Mouse (Mus musculus) layer of hippocampus, adult 11-12 months (tissue): ENCODE data around the gene Slc22a4.

Experiments used
- DNase-seq: peaks from one replicate; pipeline ENCODE4 v3.0.0; 2022; ENCODE audit warnings: low spot score

The Slc22a4 gene

DNA sequence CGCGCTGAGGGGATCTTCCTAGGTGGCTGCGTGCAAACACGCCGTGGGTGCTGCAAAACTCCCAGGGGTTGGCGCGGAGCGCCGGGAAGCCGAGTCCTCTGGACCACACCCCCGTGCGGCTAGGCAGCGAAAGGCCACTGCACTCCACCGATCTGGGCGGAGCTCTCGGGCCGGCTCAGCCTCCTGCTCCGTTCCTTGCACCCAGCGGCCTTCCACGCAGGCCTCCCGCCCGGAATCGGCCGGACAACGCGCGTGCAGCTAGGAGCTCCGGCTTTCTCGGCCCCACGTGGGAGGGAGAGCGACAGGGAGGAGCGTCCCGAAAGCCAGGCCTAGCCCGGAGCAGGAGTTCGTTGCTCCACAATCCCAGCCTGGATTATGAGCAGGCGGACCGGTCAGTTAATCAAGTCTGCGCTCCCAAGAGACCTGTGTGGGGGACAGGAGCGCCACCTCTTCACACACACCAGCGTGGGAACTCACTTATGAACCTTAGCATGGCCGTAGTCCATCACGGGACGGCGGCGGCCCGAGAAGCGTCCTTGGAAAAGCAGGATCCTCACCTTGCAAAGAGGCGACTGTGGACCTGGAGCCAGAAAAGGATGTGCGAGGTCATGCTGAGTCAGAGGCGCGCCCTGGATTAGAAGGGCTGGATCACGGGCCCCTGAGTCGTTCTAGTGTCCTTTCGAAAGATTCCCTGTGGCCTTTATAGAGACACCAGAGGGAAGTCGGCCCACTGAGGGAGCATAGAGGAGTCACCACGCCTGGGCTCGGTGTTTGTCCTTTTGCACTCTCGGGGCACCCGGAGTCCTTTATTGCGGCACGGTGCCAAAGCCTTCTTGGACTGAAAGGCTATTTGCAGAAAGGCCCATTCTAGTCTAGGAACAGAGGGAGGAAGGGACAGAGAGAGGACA is at the start of gene Slc22a4:
Gene Slc22a4 (minus strand): TSS at position 47 of the 908 bp plus-strand sequence.
- peak; percentile 63 for DNase-seq

DNA sequence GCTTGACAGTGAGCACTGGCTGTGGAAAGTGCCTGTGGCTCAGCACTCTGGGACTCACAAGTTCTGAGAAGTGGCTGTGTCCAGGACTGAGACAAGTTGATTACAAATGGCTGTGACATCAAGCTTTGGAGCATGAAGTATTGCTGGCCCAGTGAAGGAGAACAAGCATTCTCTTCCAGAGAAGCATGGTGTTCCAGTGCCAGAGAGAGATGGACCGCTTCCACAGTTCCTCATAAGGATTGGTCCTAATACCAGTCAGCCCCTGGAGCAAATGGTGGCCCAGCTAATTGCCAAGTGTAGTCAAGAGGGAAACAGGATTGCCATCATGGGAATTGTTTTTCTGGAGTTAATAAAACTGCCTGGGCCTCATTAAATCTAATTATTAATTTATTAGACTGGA is 48.2 kb upstream of the Slc22a4 start:
- no peak for DNase-seq

DNA sequence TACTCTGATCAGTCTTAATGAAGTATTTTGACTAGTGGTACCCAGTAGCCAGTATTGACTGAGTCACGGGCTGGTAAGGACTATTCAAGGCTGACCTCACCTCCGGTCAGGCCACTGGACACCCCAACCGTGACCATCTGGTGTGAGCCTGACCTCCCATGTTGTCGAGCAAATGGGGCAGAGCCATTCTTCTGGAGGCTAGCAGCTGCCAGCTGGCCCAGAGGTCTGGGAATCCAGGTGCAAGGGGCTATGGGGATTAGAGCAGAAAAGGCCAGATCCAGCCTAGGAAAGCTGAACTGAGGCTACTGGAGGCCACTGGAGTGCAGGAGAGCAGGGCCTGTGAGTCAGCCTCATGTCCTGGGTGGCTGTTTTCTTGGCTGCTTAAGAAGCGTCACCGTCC is 47.5 kb upstream of the Slc22a4 start:
- no peak for DNase-seq

- DNase-seq, result no peak
Measured at GRCm38 (mm10) chr11:54073291-54073690, 45.4 kb upstream of the Slc22a4 start.

- no peak for DNase-seq
Measured at GRCm38 (mm10) chr11:54071726-54072445, 44.0 kb upstream of the Slc22a4 start.

DNA sequence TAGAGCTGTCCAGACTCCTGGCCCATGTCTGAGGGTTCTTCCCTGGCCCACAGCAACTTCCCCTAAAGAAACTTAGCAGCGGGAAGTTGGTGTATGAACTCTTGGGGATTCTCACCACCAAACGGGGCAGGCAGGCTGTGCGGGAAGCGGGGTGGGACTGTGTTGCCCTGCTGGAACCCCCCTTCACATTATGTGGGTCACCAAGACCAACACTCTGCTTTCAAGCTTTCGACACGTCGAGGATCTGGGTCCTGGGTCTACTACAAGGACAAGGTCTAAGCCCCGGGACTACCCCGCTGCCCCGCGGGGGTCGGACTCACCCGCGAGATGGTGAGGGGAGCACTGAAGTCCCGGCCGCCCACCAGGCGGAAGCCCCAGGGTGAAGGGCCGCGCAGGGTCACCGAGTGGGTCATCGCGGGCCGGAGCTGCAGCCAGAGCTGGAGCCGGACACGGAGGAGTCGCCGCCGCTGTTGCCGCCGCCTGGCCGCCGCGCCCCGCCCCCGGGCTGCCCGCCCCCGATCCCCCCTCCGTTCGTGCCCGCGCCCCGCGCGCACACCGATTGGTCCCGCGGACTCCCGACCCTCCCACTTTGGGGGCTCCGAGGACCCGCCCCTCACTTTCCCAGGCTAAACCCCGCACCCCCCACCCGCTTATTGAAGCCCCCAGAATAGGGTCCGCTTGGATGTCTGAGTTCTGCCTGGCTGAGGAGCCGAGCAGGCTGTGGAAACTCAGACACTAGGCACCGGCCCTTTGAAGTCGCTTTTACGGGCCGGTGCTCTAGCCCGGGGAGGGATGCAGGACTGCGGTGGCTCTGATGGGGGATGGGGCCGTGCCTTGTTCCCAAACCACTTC is 40.9 kb upstream of the Slc22a4 start, which contains the start of gene Pdlim4:
Gene Pdlim4 (minus strand): TSS at position 495 of the 852 bp plus-strand sequence.
- no peak for DNase-seq

GRCm38 (mm10) chr11:54067996-54068519 is 40.2 kb upstream of the Slc22a4 start:
- no peak for DNase-seq

- no peak for DNase-seq
Measured at GRCm38 (mm10) chr11:54067318-54067995, 39.6 kb upstream of the Slc22a4 start.

- DNase-seq, result no peak
Measured at GRCm38 (mm10) chr11:54066400-54066799, 38.5 kb upstream of the Slc22a4 start.

DNA sequence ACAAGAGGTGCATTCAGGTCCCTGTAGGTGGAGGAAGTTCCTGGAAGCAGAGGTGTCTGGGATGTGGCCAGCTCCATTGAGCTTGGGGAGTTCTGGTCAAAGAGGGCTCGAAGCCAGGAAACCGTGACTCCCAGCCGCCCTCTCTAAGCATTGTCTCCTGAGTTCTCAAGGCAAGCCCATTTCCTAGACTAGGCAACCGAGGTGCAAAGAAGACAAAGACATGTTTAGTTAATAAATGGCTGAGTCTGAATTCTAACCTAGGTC is 38.0 kb upstream of the Slc22a4 start:
- DNase-seq, result no peak

DNA sequence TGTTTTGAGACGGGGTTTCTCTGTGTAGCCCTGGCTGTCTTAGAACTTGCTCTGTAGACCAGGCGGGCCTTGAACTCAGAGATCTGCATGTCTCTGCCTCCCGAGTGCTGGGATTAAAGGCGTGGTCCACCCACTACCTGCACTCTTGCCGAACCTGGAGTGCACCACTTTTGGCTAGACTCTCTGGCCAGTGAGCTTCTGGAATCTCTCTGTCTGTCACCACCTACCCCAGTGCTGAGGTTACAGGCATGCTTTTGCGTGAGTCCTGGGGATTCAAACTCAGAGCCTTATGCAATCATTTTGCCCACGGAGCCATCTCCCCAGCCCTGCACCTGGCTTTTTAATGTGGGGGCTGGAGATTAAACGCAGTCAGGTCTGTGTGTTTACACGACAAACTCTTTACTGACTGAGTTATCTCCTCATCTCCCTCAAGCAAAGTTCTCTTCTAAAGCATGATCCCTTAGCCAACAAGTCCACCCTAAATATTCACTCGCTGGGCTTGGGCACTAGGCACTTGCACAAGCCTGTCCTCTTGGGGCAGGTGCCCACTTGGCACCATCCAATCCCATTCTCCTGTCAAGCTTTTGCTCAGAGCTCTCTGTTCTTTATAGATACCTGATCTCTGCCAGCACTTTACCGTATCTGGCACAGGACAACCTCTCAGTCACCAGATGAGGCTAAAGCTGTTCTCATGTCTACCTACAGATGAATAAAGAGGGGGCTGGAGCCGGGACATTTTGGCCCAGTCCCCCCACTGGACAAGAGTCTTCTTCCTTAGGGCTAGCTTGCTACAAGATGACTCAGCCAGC is 37.4 kb upstream of the Slc22a4 start:
- no peak for DNase-seq

- DNase-seq, result no peak
Measured at GRCm38 (mm10) chr11:54064412-54064978, 36.6 kb upstream of the Slc22a4 start.

DNA sequence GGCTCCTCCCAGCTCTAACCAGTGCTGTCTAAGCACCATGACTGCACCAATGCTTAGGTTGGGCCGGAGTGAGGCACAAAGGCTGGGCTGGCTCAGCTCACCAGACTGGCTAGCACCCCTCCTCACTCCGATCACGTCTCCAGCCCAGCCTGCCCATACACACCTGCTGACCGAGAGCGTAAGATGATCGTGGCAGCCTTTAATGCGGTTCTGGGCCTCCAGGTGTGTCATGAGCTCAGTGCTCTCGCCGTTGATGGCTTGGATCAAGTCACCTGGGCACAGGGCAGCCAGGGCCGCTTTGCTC is 35.5 kb upstream of the Slc22a4 start:
- DNase-seq, result no peak

- DNase-seq, result no peak
Measured at GRCm38 (mm10) chr11:54062753-54063471, 35.0 kb upstream of the Slc22a4 start.

DNA sequence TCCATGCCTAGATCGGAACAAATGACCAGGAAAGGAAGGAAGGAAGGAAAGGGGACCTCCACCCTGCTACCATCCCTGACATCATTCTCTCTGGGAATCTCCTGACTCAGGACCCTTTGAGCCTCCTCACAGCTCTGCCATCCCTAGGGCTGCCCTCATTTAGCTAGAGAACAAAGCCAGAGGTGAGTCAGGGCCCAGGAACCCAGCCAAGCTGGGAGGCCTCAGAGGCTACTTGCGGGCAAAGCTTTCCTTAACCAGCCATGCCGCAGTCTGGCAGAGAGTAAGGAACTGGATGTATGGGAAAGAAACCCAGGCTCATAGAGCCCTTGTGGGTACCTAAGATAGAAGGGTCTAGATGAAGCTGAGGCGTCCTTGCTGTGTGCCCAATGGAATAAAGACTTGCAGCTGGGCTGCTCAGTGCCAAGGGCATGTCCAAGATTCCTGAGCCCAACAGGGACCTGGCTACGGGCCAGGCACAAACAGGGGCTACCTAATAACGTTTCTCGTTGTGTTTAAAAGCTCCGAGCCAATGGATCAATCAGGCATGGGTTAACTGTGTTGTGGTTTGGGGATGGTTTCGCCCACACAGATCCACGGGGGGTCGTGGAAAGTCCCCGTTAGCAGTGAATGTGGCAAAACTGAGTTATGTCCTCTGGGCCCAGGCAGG is 34.3 kb upstream of the Slc22a4 start:
- no peak for DNase-seq

- no peak for DNase-seq
Measured at GRCm38 (mm10) chr11:54060316-54060715, 32.4 kb upstream of the Slc22a4 start.

- DNase-seq, result no peak
Measured at GRCm38 (mm10) chr11:54059526-54059925, 31.6 kb upstream of the Slc22a4 start.

GRCm38 (mm10) chr11:54058643-54059042 is 30.8 kb upstream of the Slc22a4 start:
- peak; percentile 45 for DNase-seq

- no peak for DNase-seq
Measured at GRCm38 (mm10) chr11:54058056-54058617, 30.2 kb upstream of the Slc22a4 start.
